Mouse (Mus musculus) gastrocnemius, adult 2 months (tissue): ENCODE measurements around the gene Slamf7. TPM values are rescaled to one million over a fixed set of nuclear protein-coding genes. Genes with fewer than 3 reads are reported as not detected.
A peak's percentile ranks its signal among the peaks of the same experiment; 100 is the strongest.
"Not testable (repeated sequence)": the region's sequence is repeated elsewhere in the genome, so short reads cannot be mapped to it uniquely, and the experiment has no call there.

Source experiments
- DNase-seq: peaks from one replicate; pipeline ENCODE4 v3.0.0; 2022
- H3K27ac ChIP-seq: fragments of 200-600 bp; 2 replicates; pipeline ENCODE4 v1.8.1; 2022; ENCODE audit warnings: mild to moderate bottlenecking
- H3K4me3 ChIP-seq: fragments of 200-600 bp; 2 replicates; pipeline ENCODE4 v1.8.1; 2022; ENCODE audit warnings: mild to moderate bottlenecking, moderate library complexity
- CTCF ChIP-seq: fragments of 200-600 bp; IDR thresholded peaks from 2 replicates; pipeline ENCODE4 v1.8.1; 2022; ENCODE audit warnings: antibody characterized with exemption, mild to moderate bottlenecking, moderate library complexity
- intact Hi-C: fragments of 180-260 bp; cut with DNase I; formaldehyde crosslinking; loops from one replicate; pipeline ENCODE4 v1.15.1; 2025
- long read RNA-seq, 2 experiments: library from polyadenylated mRNA; stranded (forward); transcript quantifications; one replicate each; pipeline ENCODE4 v2.0.0; 2021
- total RNA-seq, 2 experiments: library from RNA; stranded (reverse); gene quantifications; 2 replicates each; pipeline ENCODE4 v1.2.3; 2021

Gene Slamf7
- total RNA-seq, result under 1 TPM in 1 of 2 experiments, not detected in 1; 0.18 TPM
- long read RNA-seq, experiment 1, result 0 reads
- long read RNA-seq, experiment 2, result 0 reads

- Histone ChIP-seq H3K4me3 (no peak within 1 kb of the TSS), H3K27ac (no peak within 1 kb of the TSS)
- no peak for DNase-seq
- TF ChIP-seq CTCF, result no peak
- intact Hi-C loops, result no loop called here
These were observed at the start of gene Slamf7 for GRCm38 (mm10) chr1:171652734-171653133. TSS of gene Slamf7 (minus strand) at chr1:171653035.

GRCm38 (mm10) chr1:171698983-171699382 lies 46.1 kb upstream of the Slamf7 start:
- Histone ChIP-seq H3K27ac (no peak overlapping the region), H3K4me3 (no peak overlapping the region)
- no peak; the same call in 1 of the 2 replicates for TF ChIP-seq CTCF
- intact Hi-C loops, result no loop called here
- no peak for DNase-seq

GRCm38 (mm10) chr1:171693918-171694317 lies 41.1 kb upstream of the Slamf7 start:
- intact Hi-C loops, result no loop called here
- no peak for DNase-seq
- no peak overlapping the region for H3K27ac ChIP-seq
- H3K4me3 ChIP-seq, result no peak overlapping the region
- no peak for TF ChIP-seq CTCF

- no peak for DNase-seq
- no peak overlapping the region for H3K4me3 ChIP-seq
- TF ChIP-seq CTCF, result no peak
- intact Hi-C loops, result no loop called here
- H3K27ac ChIP-seq, result no peak overlapping the region
These were observed 34.5 kb upstream of the Slamf7 start for GRCm38 (mm10) chr1:171687320-171687719.

- no peak overlapping the region for H3K27ac ChIP-seq
- TF ChIP-seq CTCF, result no peak
- intact Hi-C loops, result no loop called here
- H3K4me3 ChIP-seq, result no peak overlapping the region
- no peak for DNase-seq
These were observed 32.1 kb upstream of the Slamf7 start for GRCm38 (mm10) chr1:171684923-171685322.

GRCm38 (mm10) chr1:171681531-171682299 lies 28.9 kb upstream of the Slamf7 start, which contains the start of gene Cd48:
TSS of gene Cd48 (plus strand) at chr1:171682009.
- intact Hi-C loops, result no loop called here
- no peak for TF ChIP-seq CTCF
- Histone ChIP-seq H3K27ac (peak within 1 kb of the TSS; percentile 40; the same call in 1 of the 2 replicates), H3K4me3 (peak within 1 kb of the TSS; percentile 52)
- DNase-seq, result no peak

GRCm38 (mm10) chr1:171681009-171681408 lies 28.2 kb upstream of the Slamf7 start:
- intact Hi-C loops, result no loop called here
- TF ChIP-seq CTCF, result no peak
- DNase-seq, result no peak
- Histone ChIP-seq H3K27ac (no peak overlapping the region), H3K4me3 (no peak overlapping the region)

GRCm38 (mm10) chr1:171677721-171678120 lies 24.9 kb upstream of the Slamf7 start:
- Histone ChIP-seq H3K27ac (no peak overlapping the region), H3K4me3 (no peak overlapping the region)
- intact Hi-C loops, result no loop called here
- no peak for TF ChIP-seq CTCF
- DNase-seq, result no peak

- intact Hi-C loops, result no loop called here
- Histone ChIP-seq H3K27ac (no peak overlapping the region), H3K4me3 (no peak overlapping the region)
- DNase-seq, result no peak
- TF ChIP-seq CTCF, result no peak
These were observed 21.6 kb upstream of the Slamf7 start for GRCm38 (mm10) chr1:171674467-171674866.

GRCm38 (mm10) chr1:171672854-171673475 lies 20.1 kb upstream of the Slamf7 start:
- DNase-seq, result no peak
- intact Hi-C loops, result no loop called here
- no peak for TF ChIP-seq CTCF
- H3K27ac ChIP-seq, result no peak overlapping the region
- no peak overlapping the region for H3K4me3 ChIP-seq

- H3K27ac ChIP-seq, H3K4me3 ChIP-seq, DNase-seq, intact Hi-C loops: not testable (repeated sequence)
These were observed 19.6 kb upstream of the Slamf7 start for GRCm38 (mm10) chr1:171672451-171672850.

- Histone ChIP-seq H3K4me3 (no peak overlapping the region), H3K27ac (no peak overlapping the region)
- TF ChIP-seq CTCF, result no peak
- no peak for DNase-seq
- intact Hi-C loops, result no loop called here
These were observed 14.3 kb upstream of the Slamf7 start for GRCm38 (mm10) chr1:171667160-171667559.

- TF ChIP-seq CTCF, result no peak
- intact Hi-C loops, result no loop called here
- Histone ChIP-seq H3K27ac (no peak overlapping the region), H3K4me3 (no peak overlapping the region)
- no peak for DNase-seq
These were observed 13.5 kb upstream of the Slamf7 start for GRCm38 (mm10) chr1:171666350-171666749.
